Mouse (Mus musculus): ENCODE measurements around the gene Eno1.
A peak's percentile ranks its signal among the peaks of the same experiment; 100 is the strongest.
"Not testable (repeated sequence)": the region's sequence is repeated elsewhere in the genome, so short reads cannot be mapped to it uniquely, and the experiment has no call there.

The Eno1 gene

GRCm38 (mm10) chr4:150281891-150282630 lies 45.5 kb downstream of the Eno1 start:
- peak; percentile 67 to 69 for DNase-seq

GRCm38 (mm10) chr4:150282631-150283334 lies 46.3 kb downstream of the Eno1 start:
- DNase-seq, result no peak

DNA sequence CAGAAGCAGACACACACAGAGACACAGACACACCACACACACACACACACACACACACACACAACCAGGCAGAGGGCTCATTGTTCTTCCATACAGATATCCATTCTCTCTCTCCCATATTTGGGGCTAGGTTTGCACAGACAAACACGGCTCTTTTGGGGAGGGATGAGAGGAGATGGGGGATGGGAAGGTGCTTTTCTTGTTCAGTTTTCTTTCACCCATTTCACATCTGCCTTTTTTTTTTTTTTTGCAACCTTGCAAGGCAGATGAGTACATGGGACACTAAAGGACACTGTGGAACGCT lies 46.8 kb downstream of the Eno1 start:
- DNase-seq, result peak in 1 of 2 experiments; percentile 50

DNA sequence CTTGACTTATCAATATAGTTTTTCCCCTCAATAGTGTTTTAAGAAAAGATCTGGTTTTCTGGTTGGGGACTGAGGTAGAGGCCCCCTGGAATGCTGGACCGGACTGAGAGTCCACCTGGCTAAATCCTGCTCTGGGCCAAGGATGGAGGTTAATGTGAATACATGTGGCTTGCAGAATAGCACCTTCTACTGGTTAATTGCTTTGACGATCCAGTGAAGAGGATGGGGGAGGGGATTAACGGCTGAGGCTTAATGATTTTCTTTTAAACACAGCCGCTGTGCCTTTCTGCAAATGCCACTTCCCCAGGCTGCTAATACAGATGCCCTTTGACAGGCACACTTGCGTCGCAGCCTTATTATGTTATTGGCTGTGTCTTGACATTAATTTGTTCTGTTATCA lies 47.5 kb downstream of the Eno1 start:
- peak; percentile 47 to 53 for DNase-seq

DNA sequence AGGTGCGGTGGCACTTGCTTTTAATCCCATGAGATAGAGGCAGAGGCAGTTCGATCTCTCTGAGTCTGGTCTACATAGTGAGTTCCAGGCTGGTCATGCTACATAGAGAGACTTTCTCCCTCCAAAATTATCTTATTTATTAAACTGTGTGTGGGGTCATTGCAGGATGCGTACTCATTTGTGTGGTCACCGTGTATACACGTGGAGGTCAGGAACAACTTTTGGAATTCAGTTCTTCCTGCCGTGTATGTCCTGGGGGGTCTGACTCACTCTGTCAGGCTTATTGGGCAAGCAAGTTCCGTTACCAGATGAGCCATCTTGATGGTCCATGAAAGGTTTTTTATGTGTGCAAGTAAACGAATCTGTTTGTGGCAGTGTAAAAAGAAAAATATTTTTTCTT lies 50.5 kb downstream of the Eno1 start:
- no peak for DNase-seq

DNA sequence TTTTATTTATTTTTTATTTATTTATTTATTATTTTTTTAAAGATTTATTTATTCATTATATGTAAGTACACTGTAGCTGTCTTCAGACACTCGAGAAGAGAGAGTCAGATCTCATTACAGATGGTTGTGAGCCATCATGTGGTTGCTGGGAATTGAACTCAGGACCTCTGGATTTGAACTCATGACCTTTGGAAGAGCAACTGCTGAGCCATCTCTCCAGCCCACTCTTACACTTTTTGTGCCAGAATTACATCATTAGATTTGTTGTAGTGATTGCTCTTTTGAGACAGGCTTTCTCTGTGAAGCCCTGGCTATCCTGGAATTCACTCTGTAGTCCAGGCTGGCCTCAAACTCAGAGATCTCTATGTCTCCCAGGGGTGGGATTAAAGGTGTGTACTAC lies 50.9 kb downstream of the Eno1 start:
- not testable (repeated sequence) for DNase-seq

GRCm38 (mm10) chr4:150291900-150292299 lies 55.4 kb downstream of the Eno1 start:
- DNase-seq, result no peak

DNA sequence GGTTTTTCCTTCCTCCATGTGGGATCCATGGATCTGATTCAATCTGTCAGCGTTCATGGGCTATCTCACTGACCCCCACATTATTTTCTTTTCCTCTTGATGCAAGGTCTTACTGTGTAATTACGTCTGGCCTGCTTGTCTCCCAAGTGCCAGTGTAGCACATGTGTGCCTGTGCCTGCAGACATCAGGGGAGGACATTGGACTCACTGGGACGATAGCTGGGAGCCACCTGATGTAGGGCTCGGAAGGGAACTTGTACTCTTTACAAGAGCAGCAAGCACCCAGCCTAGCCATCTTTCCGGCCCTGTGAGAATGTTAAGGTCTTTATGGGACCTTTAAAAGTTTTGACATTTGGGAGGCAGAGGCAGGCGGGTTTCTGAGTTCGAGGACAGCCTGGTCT lies 58.3 kb downstream of the Eno1 start:
- DNase-seq, result no peak

DNA sequence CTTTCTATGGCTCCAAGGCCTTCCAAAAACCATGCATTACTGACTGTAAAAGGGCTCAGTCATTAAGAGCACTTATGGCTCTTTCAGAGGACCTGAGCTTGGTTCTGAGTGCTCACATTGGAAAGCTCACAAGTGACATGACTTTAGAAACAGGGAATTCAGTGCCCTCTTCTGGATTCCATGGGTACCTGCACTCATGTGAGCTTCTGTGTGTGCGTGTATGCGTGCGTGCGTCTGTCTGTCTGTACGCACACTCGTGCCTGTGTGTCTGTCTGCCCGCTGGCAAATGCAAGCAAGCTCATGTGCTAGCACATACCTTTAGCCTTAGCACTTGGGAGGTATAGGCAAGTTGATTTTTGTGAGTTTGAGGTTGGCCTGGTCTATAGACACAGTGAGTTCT lies 59.4 kb downstream of the Eno1 start:
- no peak for DNase-seq
